Mouse (Mus musculus) adrenal gland, adult 18-20 months (tissue): ENCODE data around the gene Chd4. TPM values are rescaled to one million over a fixed set of nuclear protein-coding genes. Genes with fewer than 3 reads are reported as not detected.

Source experiments
- microRNA-seq, 2 experiments: library from miRNA; unstranded; fragments of <30 nt; microRNA quantifications; one replicate each; pipeline ENCODE4 v1.2.0; 2021; ENCODE audit warnings: borderline number of aligned reads in 2 of 2
- total RNA-seq, 2 experiments: library from RNA; stranded (reverse); gene quantifications; 1 replicate in 1 of 2; 2 replicates in 1 of 2; pipeline ENCODE4 v1.2.3; 2021

The Chd4 gene
- total RNA-seq, 2 experiments from 2014 or later, result 150 to 190 TPM

Small RNA genes within 50 kb of the gene (microRNA-seq; reads per million reads assigned to microRNA genes)
- 1.9 to 4.9 reads per million in 2 experiments for gene Mir7045

Other genes starting within 250 kb of the Chd4 start
- gene P3h3, start 238.2 kb upstream of the Chd4 start, total RNA-seq, result 10 to 100 TPM; 24.1 to 24.4 TPM
- 1 to 10 TPM in 1 of 2 experiments, under 1 TPM in 1; 0.76 to 1.8 TPM for gene Gpr162, start 232.0 kb upstream of the Chd4 start, total RNA-seq
- gene Cd4, start 207.8 kb upstream of the Chd4 start, total RNA-seq, result 1 to 10 TPM in 1 of 2 experiments, under 1 TPM in 1; 0.36 to 1.8 TPM
- 1 to 10 TPM; 1.4 to 2.6 TPM for gene Lag3, start 184.3 kb upstream of the Chd4 start, total RNA-seq
- 100 to 1,000 TPM; 770 to 874 TPM for gene Ptms, start 175.9 kb upstream of the Chd4 start, total RNA-seq
- 100 to 1,000 TPM; 298 to 321 TPM for gene Mlf2, start 164.6 kb upstream of the Chd4 start, total RNA-seq
- gene Cops7a, start 130.4 kb upstream of the Chd4 start, total RNA-seq, result 100 to 1,000 TPM; 112 to 141 TPM
- 1 to 10 TPM; 1.6 to 3.0 TPM for gene Pianp, start 99.3 kb upstream of the Chd4 start, total RNA-seq
- gene Zfp384, start 86.8 kb upstream of the Chd4 start, total RNA-seq, result 10 to 100 TPM; 56.0 to 56.1 TPM
- 10 to 100 TPM; 45.3 to 53.4 TPM for gene Ing4, start 56.2 kb upstream of the Chd4 start, total RNA-seq
- gene Acrbp, start 46.3 kb upstream of the Chd4 start, total RNA-seq, result 1 to 10 TPM; 7.8 to 9.6 TPM
- under 1 TPM; 0.40 to 0.93 TPM for gene Lpar5, start 28.1 kb upstream of the Chd4 start, total RNA-seq
- 10 to 100 TPM; 51.6 to 61.3 TPM for gene Nop2, start 35.9 kb downstream of the Chd4 start, total RNA-seq
- 10 to 100 TPM; 19.4 to 20.4 TPM for gene Iffo1, start 49.3 kb downstream of the Chd4 start, total RNA-seq
- 1,000 to 10,000 TPM; 2,223 to 4,104 TPM for gene Gapdh, start 70.5 kb downstream of the Chd4 start, total RNA-seq
- gene Ncapd2, start 95.7 kb downstream of the Chd4 start, total RNA-seq, result 10 to 100 TPM; 15.3 to 17.1 TPM
- gene Mrpl51, start 95.8 kb downstream of the Chd4 start, total RNA-seq, result 100 to 1,000 TPM; 161 to 206 TPM
- gene Vamp1, start 119.6 kb downstream of the Chd4 start, total RNA-seq, result 10 to 100 TPM; 33.5 to 39.1 TPM
- gene Tapbpl, start 135.9 kb downstream of the Chd4 start, total RNA-seq, result 10 to 100 TPM; 10.9 to 19.5 TPM
- gene Cd27, start 141.0 kb downstream of the Chd4 start, total RNA-seq, result under 1 TPM; 0.38 to 0.46 TPM
- not detected for gene Tuba3a, start 190.1 kb downstream of the Chd4 start, total RNA-seq
- gene Ltbr, start 217.9 kb downstream of the Chd4 start, total RNA-seq, result 10 to 100 TPM; 56.6 to 78.9 TPM
- 1 to 10 TPM; 1.3 to 1.7 TPM for gene Scnn1a, start 224.7 kb downstream of the Chd4 start, total RNA-seq